Mouse (Mus musculus): Measurements from ENCODE around the gene Plppr1. TPM values are rescaled to one million over a fixed set of nuclear protein-coding genes. Genes with fewer than 3 reads are reported as not detected.
"Not testable (repeated sequence)": the region's sequence is repeated elsewhere in the genome, so short reads cannot be mapped to it uniquely, and the experiment has no call there.

The Plppr1 gene
- polyA plus RNA-seq, 1 experiment from 2014 or later: 0.29 TPM

DNA sequence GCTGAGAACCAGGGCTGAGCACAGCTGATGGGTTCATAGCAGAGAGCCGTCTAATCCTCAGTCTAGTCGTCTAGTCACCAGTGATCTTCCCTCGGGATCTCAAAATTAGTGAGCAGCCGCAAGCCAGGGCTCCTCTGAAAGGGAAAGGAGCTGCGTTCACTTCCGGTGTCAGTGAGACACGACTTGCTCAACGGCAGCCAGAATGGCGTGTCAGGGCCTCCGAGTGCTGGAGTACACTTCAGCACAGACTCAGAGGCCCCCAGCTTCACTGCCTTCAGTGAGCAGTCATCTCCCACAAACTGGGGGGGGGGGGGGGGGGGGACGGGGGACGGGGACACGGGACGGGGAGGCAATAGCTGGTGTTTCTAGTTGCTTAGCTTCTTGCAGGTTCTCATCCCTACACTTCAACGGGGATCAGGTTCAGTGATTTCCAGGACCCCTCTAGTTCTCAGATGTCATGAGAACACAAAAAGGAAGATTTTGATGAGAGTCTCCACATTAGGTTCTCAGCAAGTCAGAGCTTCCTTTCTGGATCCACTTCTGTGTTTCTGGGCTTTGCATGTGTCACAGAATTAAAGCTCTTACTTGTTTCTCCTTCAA, 225.7 kb downstream of the Plppr1 start:
- Histone ChIP-seq H3K27ac (replicated peaks) (no peak overlapping the region), H3K4me2 (replicated peaks; ENCODE audit: low read depth) (no peak overlapping the region), H3K27me3 (ENCODE audit: control insufficient read depth, insufficient read depth, low read length) (no peaks in the 10 kb centered on the region), H3K4me1 (replicated peaks; ENCODE audit: control insufficient read depth, insufficient read depth) (no peaks in the 10 kb centered on the region), H3K4me3 (ENCODE audit: low read depth, low read length) (no peak overlapping the region), H3K9ac (ENCODE audit: low read length) (no peak overlapping the region), H3K36me3 (ENCODE audit: control insufficient read depth, insufficient read depth, low read length) (no peaks in the 10 kb centered on the region), H3K9me3 (ENCODE audit: control insufficient read depth, low read length) (no peaks in the 10 kb centered on the region)
- WGBS: 78% methylated on average over 14 of the region's 15 CpGs
- no peak for DNase-seq (ENCODE audit: low spot score)
- no peak for TF ChIP-seq EP300 (optimal IDR thresholded peaks at IDR 0.05)
- TF ChIP-seq CTCF (IDR thresholded peaks at IDR 0.05; ENCODE audit: low read depth): no peak
- no peak for ATAC-seq (ENCODE audit: low FRiP score, low TSS enrichment)

DNA sequence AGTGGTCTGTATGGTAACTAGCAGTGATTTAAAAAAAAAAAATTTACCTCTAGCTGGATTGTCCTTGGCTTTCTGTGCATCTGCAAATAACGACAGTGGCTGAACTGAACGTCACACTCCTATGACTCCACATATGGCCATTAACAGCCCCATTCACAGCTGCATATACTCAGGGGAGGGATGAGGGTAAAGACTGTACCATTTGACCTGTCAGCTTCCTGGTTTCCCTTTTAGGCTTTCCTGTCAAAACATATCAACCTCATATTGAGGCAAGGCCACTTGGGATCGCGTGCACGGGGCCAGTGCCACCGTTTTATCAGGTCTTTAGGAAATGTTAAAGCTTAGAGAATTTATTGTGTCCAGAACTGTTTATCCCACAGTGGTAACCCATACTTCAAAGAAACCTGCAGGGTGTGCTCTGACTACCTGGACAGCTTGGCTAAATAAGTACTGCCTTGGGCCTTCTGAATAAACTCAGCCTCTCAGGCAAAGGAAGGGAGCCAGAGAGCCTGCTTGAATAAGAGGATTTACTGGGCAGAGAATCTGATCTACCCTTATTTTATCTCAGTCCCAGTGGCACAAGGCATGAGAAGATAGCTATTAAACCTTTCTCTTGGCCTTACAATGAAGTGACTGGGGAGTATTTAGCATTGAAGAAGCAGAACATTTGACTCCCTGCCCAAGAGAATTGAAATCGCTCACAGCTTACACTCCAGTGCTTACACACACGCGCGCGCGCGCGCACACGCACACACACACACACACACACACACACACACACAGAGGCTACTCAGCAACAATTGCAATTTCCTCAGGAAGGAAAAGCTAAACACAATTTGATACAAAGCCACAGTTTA, 226.5 kb downstream of the Plppr1 start:
- no peak overlapping the region for H3K27ac ChIP-seq (replicated peaks)
- 69% methylated on average over 15 of the region's 15 CpGs for WGBS
- H3K4me3 ChIP-seq (ENCODE audit: low read depth, low read length): no peak overlapping the region
- no peaks in the 10 kb centered on the region for H3K27me3 ChIP-seq (ENCODE audit: control insufficient read depth, insufficient read depth, low read length)
- TF ChIP-seq EP300 (optimal IDR thresholded peaks at IDR 0.05) (no peak), CTCF (IDR thresholded peaks at IDR 0.05; ENCODE audit: low read depth) (no peak)
- H3K36me3 ChIP-seq (ENCODE audit: control insufficient read depth, insufficient read depth, low read length): no peaks in the 10 kb centered on the region
- H3K4me1 ChIP-seq (replicated peaks; ENCODE audit: control insufficient read depth, insufficient read depth): no peaks in the 10 kb centered on the region
- H3K9ac ChIP-seq (ENCODE audit: low read length): no peak overlapping the region
- ATAC-seq (ENCODE audit: low FRiP score, low TSS enrichment) (no peak), DNase-seq (ENCODE audit: low spot score) (no peak)
- H3K4me2 ChIP-seq (replicated peaks; ENCODE audit: low read depth): no peak overlapping the region
- no peaks in the 10 kb centered on the region for H3K9me3 ChIP-seq (ENCODE audit: control insufficient read depth, low read length)

DNA sequence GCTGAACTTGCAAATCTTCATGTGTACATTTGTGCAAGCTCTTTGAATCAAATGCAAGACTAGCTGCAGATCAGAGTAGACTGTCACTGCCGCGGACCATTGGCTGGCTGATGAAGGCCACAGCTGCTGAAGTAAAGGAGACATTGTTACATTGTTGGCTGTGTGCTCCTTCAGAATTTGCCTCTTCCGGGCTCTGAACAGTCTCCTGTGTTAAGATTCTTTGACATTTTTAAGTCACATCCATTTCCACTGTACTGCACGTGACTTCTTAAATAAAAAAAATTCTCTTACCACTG, 227.1 kb downstream of the Plppr1 start:
- no peak for ATAC-seq (ENCODE audit: low FRiP score, low TSS enrichment)
- Histone ChIP-seq H3K9me3 (ENCODE audit: control insufficient read depth, low read length) (no peaks in the 10 kb centered on the region), H3K4me1 (replicated peaks; ENCODE audit: control insufficient read depth, insufficient read depth) (no peaks in the 10 kb centered on the region), H3K27ac (replicated peaks) (no peak overlapping the region), H3K4me2 (replicated peaks; ENCODE audit: low read depth) (no peak overlapping the region), H3K9ac (ENCODE audit: low read length) (no peak overlapping the region), H3K36me3 (ENCODE audit: control insufficient read depth, insufficient read depth, low read length) (no peaks in the 10 kb centered on the region), H3K27me3 (ENCODE audit: control insufficient read depth, insufficient read depth, low read length) (no peaks in the 10 kb centered on the region), H3K4me3 (ENCODE audit: low read depth, low read length) (no peak overlapping the region)
- DNase-seq (ENCODE audit: low spot score): no peak
- WGBS: 46% methylated on average over 4 of the region's 4 CpGs
- no peak for TF ChIP-seq CTCF (IDR thresholded peaks at IDR 0.05; ENCODE audit: low read depth)
- TF ChIP-seq EP300 (optimal IDR thresholded peaks at IDR 0.05): no peak

DNA sequence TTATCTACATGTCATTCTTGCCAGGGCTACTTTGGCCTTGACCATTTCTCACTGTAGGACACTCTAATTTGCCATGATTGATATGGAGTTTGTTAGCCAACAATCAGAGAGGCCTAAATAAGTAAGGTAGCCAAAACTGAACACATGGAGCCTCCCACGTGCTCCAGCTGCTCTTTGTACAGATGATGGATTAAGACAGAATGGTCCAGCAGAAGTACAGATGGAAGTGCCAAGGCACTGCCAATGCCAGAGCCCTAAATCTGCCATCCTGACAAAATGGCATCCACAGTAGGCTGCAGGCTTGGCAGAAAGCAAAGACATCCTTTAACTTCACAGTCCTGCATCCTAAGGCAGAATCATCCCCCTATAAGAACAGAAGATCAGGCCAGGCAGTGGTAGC, 237.4 kb downstream of the Plppr1 start:
- no peaks in the 10 kb centered on the region for H3K9me3 ChIP-seq (ENCODE audit: control insufficient read depth, low read length)
- no peaks in the 10 kb centered on the region for H3K27me3 ChIP-seq (ENCODE audit: control insufficient read depth, insufficient read depth, low read length)
- DNase-seq (ENCODE audit: low spot score) (no peak), ATAC-seq (ENCODE audit: low FRiP score, low TSS enrichment) (no peak)
- no peak overlapping the region for H3K4me3 ChIP-seq (ENCODE audit: low read depth, low read length)
- no peak overlapping the region for H3K4me2 ChIP-seq (replicated peaks; ENCODE audit: low read depth)
- H3K9ac ChIP-seq (ENCODE audit: low read length): no peak overlapping the region
- H3K36me3 ChIP-seq (ENCODE audit: control insufficient read depth, insufficient read depth, low read length): no peaks in the 10 kb centered on the region
- 47% methylated on average over 1 of the region's 1 CpGs for WGBS
- TF ChIP-seq CTCF (IDR thresholded peaks at IDR 0.05; ENCODE audit: low read depth) (no peak), EP300 (optimal IDR thresholded peaks at IDR 0.05) (no peak)
- H3K27ac ChIP-seq (replicated peaks): no peak overlapping the region
- H3K4me1 ChIP-seq (replicated peaks; ENCODE audit: control insufficient read depth, insufficient read depth): no peaks in the 10 kb centered on the region

- no peak overlapping the region for H3K9ac ChIP-seq (ENCODE audit: low read length)
- no peaks in the 10 kb centered on the region for H3K4me1 ChIP-seq (replicated peaks; ENCODE audit: control insufficient read depth, insufficient read depth)
- no peak for ATAC-seq (ENCODE audit: low FRiP score, low TSS enrichment)
- WGBS: 36% methylated on average over 1 of the region's 1 CpGs
- H3K27me3 ChIP-seq (ENCODE audit: control insufficient read depth, insufficient read depth, low read length): no peaks in the 10 kb centered on the region
- H3K36me3 ChIP-seq (ENCODE audit: control insufficient read depth, insufficient read depth, low read length): no peaks in the 10 kb centered on the region
- H3K9me3 ChIP-seq (ENCODE audit: control insufficient read depth, low read length): no peaks in the 10 kb centered on the region
- TF ChIP-seq CTCF (IDR thresholded peaks at IDR 0.05; ENCODE audit: low read depth) (no peak), EP300 (optimal IDR thresholded peaks at IDR 0.05) (no peak)
- no peak overlapping the region for H3K4me3 ChIP-seq (ENCODE audit: low read depth, low read length)
- no peak overlapping the region for H3K4me2 ChIP-seq (replicated peaks; ENCODE audit: low read depth)
- DNase-seq (ENCODE audit: low spot score): no peak
- H3K27ac ChIP-seq (replicated peaks): no peak overlapping the region
Observed at GRCm38 (mm10) chr4:49299576-49299975, 240.5 kb downstream of the Plppr1 start.

GRCm38 (mm10) chr4:49321903-49322635, 263.0 kb downstream of the Plppr1 start:
- no peak for DNase-seq (ENCODE audit: low spot score)
- 55% methylated on average over 6 of the region's 6 CpGs for WGBS
- H3K36me3 ChIP-seq (ENCODE audit: control insufficient read depth, insufficient read depth, low read length): no peaks in the 10 kb centered on the region
- H3K4me3 ChIP-seq (ENCODE audit: low read depth, low read length): no peak overlapping the region
- TF ChIP-seq EP300 (optimal IDR thresholded peaks at IDR 0.05): no peak
- TF ChIP-seq CTCF (IDR thresholded peaks at IDR 0.05; ENCODE audit: low read depth): peak; percentile 89
- no peaks in the 10 kb centered on the region for H3K4me1 ChIP-seq (replicated peaks; ENCODE audit: control insufficient read depth, insufficient read depth)
- no peak overlapping the region for H3K27ac ChIP-seq (replicated peaks)
- H3K27me3 ChIP-seq (ENCODE audit: control insufficient read depth, insufficient read depth, low read length): no peaks in the 10 kb centered on the region
- no peaks in the 10 kb centered on the region for H3K9me3 ChIP-seq (ENCODE audit: control insufficient read depth, low read length)
- no peak overlapping the region for H3K4me2 ChIP-seq (replicated peaks; ENCODE audit: low read depth)
- no peak for ATAC-seq (ENCODE audit: low FRiP score, low TSS enrichment)
- H3K9ac ChIP-seq (ENCODE audit: low read length): no peak overlapping the region

GRCm38 (mm10) chr4:49337949-49338348, 278.9 kb downstream of the Plppr1 start:
- WGBS: 71% methylated on average over 3 of the region's 4 CpGs
- not testable (repeated sequence) for H3K4me3 ChIP-seq (ENCODE audit: low read depth, low read length); H3K4me2 ChIP-seq (replicated peaks; ENCODE audit: low read depth); H3K4me1 ChIP-seq (replicated peaks; ENCODE audit: control insufficient read depth, insufficient read depth); H3K9ac ChIP-seq (ENCODE audit: low read length); DNase-seq (ENCODE audit: low spot score); H3K9me3 ChIP-seq (ENCODE audit: control insufficient read depth, low read length); H3K27ac ChIP-seq (replicated peaks); H3K27me3 ChIP-seq (ENCODE audit: control insufficient read depth, insufficient read depth, low read length); H3K36me3 ChIP-seq (ENCODE audit: control insufficient read depth, insufficient read depth, low read length); ATAC-seq (ENCODE audit: low FRiP score, low TSS enrichment)

DNA sequence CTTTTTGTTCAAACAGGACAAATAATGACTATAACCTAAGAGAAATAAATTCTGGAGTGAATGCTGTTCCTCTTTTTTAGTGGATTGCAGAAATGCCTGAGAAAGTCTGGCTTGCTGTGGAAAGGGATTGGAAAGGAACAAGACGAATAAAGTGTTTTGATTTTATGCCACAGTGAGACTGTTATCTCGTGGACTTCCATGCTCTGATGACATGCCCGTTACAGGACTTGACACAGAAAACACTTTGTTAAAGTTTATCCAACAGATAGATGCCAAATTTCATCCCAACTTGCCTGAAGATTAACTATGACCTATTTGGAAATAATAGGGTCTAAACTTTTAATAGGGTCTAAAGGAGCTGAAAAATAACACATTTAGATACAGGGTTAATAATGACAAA, 281.0 kb downstream of the Plppr1 start:
- not testable (repeated sequence) for ATAC-seq (ENCODE audit: low FRiP score, low TSS enrichment); H3K27ac ChIP-seq (replicated peaks); H3K9me3 ChIP-seq (ENCODE audit: control insufficient read depth, low read length); H3K36me3 ChIP-seq (ENCODE audit: control insufficient read depth, insufficient read depth, low read length); H3K4me1 ChIP-seq (replicated peaks; ENCODE audit: control insufficient read depth, insufficient read depth); H3K27me3 ChIP-seq (ENCODE audit: control insufficient read depth, insufficient read depth, low read length); H3K4me3 ChIP-seq (ENCODE audit: low read depth, low read length); DNase-seq (ENCODE audit: low spot score); H3K4me2 ChIP-seq (replicated peaks; ENCODE audit: low read depth); H3K9ac ChIP-seq (ENCODE audit: low read length)
- 65% methylated on average over 3 of the region's 3 CpGs for WGBS

All from stomach, postnatal 0 days (tissue).